Mouse (Mus musculus): ENCODE results near the gene Saxo1.

Saxo1 gene

GRCm38 (mm10) chr4:86527162-86528136, 30.7 kb downstream of the Saxo1 start:
- DNase-seq (ENCODE audit: low read depth in 1 of 2, low spot score in 2 of 2) = no peak

DNA sequence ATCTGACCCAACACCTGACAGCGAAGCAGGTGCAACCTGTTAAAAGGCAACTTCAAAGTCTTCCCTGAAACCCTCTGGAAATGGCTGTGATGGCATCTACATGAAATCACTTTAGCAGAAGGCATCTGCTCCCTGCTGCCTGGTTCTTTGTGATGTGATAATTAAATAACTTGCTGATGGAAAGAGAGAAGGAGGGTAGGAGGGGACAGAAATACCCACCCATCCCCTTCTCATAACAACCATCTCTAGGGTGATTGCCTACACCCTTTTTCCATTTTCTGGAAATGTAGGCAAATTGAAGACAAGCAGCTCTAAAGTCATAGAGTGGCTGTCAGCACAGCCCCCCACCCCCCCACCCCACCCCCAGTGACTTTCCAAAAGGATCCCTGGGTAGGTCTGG, 33.6 kb downstream of the Saxo1 start:
- no peak for DNase-seq (ENCODE audit: low read depth in 1 of 2, low spot score in 2 of 2)

GRCm38 (mm10) chr4:86523771-86524170, 34.4 kb downstream of the Saxo1 start:
- DNase-seq (ENCODE audit: low read depth in 1 of 2, low spot score in 2 of 2) = no peak

- DNase-seq (ENCODE audit: low read depth in 1 of 2, low spot score in 2 of 2) = no peak
These were observed 37.4 kb downstream of the Saxo1 start for GRCm38 (mm10) chr4:86520695-86521094.

DNA sequence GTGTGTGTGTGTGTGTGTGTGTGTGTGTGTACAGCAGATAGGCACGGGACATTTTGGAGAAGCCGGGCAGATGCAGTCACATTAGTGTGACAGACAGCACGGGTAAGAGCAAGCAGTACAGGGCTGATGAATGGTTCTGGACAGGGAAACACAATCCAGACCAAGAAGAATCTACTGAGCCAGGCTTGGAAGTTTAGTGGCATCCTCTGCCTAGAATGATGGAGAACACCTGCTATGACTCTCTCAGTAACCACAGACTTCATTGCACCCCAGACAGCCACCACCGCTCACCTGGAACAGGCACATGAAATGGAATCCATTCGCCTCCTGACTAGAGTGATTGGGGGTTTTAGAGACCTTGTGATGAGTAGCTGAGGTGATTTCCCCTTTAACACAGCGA, 38.2 kb downstream of the Saxo1 start:
- DNase-seq (ENCODE audit: low read depth in 1 of 2, low spot score in 2 of 2) = no peak

DNA sequence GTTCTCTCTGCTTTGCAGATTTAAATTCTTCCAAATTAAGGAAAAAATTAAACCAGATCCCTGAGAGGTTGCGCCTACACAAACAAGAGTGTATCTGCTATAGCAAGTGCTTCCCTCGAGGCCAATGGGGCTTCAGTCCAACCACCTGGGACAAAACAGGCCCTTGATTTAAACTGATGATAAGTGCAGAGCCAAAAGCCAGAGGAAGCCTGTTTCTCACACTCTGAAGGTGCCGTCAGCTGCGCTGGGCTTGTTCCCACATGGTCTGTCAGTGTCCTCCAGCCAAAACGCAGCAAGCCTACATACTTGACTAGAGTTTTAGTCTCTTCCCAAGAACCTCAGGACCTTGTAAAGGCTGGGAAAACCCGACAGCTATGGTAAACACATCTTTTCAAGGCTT, 53.5 kb downstream of the Saxo1 start:
- DNase-seq (ENCODE audit: low read depth in 1 of 2, low spot score in 2 of 2) = no peak

GRCm38 (mm10) chr4:86499561-86499960, 58.6 kb downstream of the Saxo1 start:
- no peak for DNase-seq (ENCODE audit: low read depth in 1 of 2, low spot score in 2 of 2)

- no peak for DNase-seq (ENCODE audit: low read depth in 1 of 2, low spot score in 2 of 2)
These were observed 59.4 kb downstream of the Saxo1 start for GRCm38 (mm10) chr4:86498754-86499153.

GRCm38 (mm10) chr4:86489128-86489527, 69.0 kb downstream of the Saxo1 start:
- DNase-seq (ENCODE audit: low read depth in 1 of 2, low spot score in 2 of 2) = no peak

- DNase-seq (ENCODE audit: low read depth in 1 of 2, low spot score in 2 of 2) = no peak
These were observed 71.2 kb downstream of the Saxo1 start for GRCm38 (mm10) chr4:86486901-86487300.

DNA sequence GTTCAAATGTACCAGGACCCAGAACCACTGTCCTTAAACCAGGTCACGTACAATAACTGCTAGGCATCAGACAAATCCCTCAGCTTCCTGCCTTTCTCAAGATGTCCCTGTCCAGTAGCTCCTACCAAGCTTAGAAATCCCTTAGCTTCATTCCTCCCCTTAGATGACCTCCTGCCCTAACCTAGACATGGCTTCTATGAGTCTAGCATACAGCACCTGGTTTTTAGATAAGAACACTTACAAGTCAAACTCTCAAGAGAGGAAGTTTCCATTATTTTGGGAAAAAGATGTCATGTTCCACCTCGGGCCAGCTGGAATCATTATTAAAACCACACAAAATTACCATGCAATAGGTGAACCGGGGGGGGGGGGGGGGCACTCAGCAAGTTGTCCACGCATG, 71.6 kb downstream of the Saxo1 start:
- no peak for DNase-seq (ENCODE audit: low read depth in 1 of 2, low spot score in 2 of 2)

DNA sequence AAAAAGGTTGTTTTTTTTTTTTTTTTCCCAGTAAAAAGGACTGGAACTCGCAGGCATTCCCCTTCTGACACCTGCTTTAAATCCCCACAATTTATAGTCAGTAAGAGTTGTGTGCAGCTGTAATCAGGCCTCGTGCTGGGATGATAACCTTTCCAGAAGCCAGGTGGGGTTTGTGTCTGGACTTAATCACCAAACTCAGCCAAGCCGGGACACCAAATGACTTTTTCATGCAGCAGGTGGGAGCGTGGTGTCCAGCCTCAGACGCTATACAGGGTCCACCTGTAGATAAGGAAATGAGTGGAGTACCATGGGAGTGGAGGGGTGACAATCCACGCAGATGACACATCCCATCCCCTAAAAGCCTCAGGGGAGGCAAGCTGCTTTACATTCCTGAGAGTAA, 73.1 kb downstream of the Saxo1 start:
- no peak for DNase-seq (ENCODE audit: low read depth in 1 of 2, low spot score in 2 of 2)

DNA sequence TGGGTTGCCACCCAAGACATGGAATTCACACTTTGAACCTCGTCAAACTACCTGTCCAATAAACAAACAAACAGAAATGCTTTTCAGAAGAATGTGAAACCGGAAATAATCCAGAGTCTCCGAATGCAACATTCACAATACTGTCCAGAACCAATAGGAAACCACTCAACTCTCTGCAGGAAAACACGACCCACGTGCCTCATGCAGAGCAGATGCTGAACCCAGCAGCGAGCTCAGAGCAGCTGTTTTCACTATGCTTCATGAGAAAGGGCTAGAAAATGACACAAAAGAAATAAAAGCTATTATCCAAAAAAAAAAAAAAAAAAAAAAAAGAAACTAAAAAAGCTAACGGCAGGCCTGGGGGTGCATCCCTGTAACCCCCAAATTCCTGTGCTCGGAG, 74.4 kb downstream of the Saxo1 start:
- no peak for DNase-seq (ENCODE audit: low read depth in 1 of 2, low spot score in 2 of 2)

GRCm38 (mm10) chr4:86483013-86483615, 75.0 kb downstream of the Saxo1 start:
- DNase-seq (ENCODE audit: low read depth in 1 of 2, low spot score in 2 of 2) = no peak

DNA sequence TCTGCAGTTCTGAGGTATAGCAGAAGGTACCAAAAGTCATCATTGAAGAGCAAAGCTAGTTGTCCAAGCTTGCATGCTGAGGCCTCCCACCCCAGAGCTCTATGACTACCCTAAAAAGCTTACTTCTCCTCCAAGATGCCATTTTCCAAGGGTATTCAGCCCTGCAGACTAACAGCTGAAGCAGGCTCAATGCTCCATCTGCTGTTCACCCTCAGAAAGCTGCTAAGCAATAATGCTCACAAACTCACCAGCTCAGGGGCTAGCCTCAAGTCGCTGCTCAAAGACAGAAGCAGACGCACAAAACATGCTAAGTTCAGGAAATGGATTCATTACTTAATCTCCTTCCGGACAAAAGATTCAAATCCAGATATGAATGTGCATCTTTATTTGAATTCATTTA, 77.2 kb downstream of the Saxo1 start:
- no peak for DNase-seq (ENCODE audit: low read depth in 1 of 2, low spot score in 2 of 2)

- no peak for DNase-seq (ENCODE audit: low read depth in 1 of 2, low spot score in 2 of 2)
These were observed 93.3 kb downstream of the Saxo1 start for GRCm38 (mm10) chr4:86464808-86465207.

- no peak for DNase-seq (ENCODE audit: low read depth in 1 of 2, low spot score in 2 of 2)
These were observed 107.7 kb downstream of the Saxo1 start for GRCm38 (mm10) chr4:86450468-86450867.

DNA sequence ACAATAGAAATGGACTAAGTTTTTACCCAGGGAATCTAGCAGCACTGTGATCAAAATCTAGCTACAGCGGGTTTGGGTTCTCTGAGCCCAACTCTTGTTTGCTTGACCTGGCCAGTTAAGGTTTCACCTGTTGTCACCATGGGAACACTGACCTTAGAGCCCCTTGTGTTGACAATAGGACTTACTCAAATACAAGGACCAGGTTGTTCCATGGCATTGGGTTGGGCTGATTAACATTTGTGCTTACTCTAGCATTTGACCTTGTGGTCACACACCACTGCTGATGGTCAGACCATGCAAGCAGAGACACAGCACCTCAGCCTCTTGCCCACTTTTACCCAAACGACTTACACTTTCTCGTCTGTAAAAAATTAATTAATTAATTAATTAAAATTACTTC, 121.8 kb downstream of the Saxo1 start:
- no peak for DNase-seq (ENCODE audit: low read depth in 1 of 2, low spot score in 2 of 2)

GRCm38 (mm10) chr4:86435631-86436030, 122.5 kb downstream of the Saxo1 start:
- DNase-seq (ENCODE audit: low read depth in 1 of 2, low spot score in 2 of 2) = no peak

GRCm38 (mm10) chr4:86428091-86428745, 129.9 kb downstream of the Saxo1 start:
- DNase-seq (ENCODE audit: low read depth in 1 of 2, low spot score in 2 of 2) = no peak

DNA sequence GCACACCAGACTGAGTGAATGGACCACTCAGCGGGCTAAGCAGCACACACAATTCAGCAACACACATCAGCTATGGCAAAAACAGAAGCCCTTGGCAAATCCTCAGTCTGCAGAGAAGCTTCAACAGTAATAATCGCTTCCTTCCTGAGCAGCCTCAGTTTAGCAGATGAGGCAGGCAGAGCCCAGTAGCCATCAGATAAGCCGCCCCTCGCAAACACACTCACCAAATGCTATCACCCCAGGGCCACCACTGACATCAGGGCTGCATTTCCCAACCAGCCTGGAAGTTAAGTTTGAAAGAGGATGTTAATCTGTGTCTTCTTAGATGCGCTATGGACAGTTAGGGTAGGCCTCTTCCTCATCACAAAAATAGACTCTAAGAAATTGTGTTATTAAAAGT, 130.8 kb downstream of the Saxo1 start:
- DNase-seq (ENCODE audit: low read depth in 1 of 2, low spot score in 2 of 2) = no peak

- DNase-seq (ENCODE audit: low read depth in 1 of 2, low spot score in 2 of 2) = no peak
These were observed 131.6 kb downstream of the Saxo1 start for GRCm38 (mm10) chr4:86426549-86426948.

Data from monocyte, adult 2 months (primary cell).